Mouse (Mus musculus): ENCODE measurements around the gene Prrg1. TPM values are rescaled to one million over a fixed set of nuclear protein-coding genes. Genes with fewer than 3 reads are reported as not detected.
"Not testable (repeated sequence)": the region's sequence is repeated elsewhere in the genome, so short reads cannot be mapped to it uniquely, and the experiment has no call there.

Prrg1 gene
- total and polyA plus RNA-seq, 3 experiments, result 0.16 TPM; not detected in 2

DNA sequence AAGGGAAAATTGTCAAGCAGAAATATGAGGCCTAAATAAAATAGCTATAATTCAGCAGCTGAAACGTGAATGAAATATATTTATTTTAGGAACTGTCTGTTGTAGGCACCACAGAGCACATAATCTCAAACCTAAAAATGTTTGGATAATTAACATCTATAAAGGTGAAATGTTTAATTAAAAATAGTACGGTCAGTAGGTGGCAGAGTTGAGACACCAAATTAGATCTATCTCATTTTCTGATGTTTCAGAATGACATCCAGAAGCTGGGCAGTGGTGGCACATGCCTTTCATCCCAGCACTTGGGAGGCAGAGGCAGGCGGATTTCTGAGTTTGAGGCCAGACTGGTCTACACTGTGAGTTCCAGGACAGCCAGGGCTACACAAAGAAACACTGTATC, 104.0 kb downstream of the Prrg1 start:
- Histone ChIP-seq H3K4me3 (ENCODE audit: low read depth, low read length) (no peak overlapping the region), H3K4me1 (ENCODE audit: insufficient read depth, low read depth, low read length) (no peaks in the 10 kb centered on the region), H3K27me3 (ENCODE audit: insufficient read depth, low read length) (no peaks in the 10 kb centered on the region), H3K9me3 (replicated peaks) (no peaks in the 10 kb centered on the region), H3K36me3 (replicated peaks) (no peaks in the 10 kb centered on the region)
- DNase-seq (ENCODE audit: low spot score) (no peak), ATAC-seq (ENCODE audit: extremely low read depth, insufficient number of reproducible peaks, low FRiP score, poor library complexity, severe bottlenecking) (no peak)
- TF ChIP-seq TAL1 (conservative IDR thresholded peaks at IDR 0.05; ENCODE audit: low read depth, low read length) (no peak), POLR2AphosphoS5 (IDR thresholded peaks at IDR 0.05; ENCODE audit: insufficient replicate concordance, low read depth, low read length) (no peak), GATA2 (IDR thresholded peaks at IDR 0.05; ENCODE audit: borderline replicate concordance, low read depth, low read length) (no peak), CTCF (IDR thresholded peaks at IDR 0.05; ENCODE audit: low read depth, low read length) (no peak), GATA1 (IDR thresholded peaks at IDR 0.05; ENCODE audit: borderline replicate concordance, low read length) (no peak)

DNA sequence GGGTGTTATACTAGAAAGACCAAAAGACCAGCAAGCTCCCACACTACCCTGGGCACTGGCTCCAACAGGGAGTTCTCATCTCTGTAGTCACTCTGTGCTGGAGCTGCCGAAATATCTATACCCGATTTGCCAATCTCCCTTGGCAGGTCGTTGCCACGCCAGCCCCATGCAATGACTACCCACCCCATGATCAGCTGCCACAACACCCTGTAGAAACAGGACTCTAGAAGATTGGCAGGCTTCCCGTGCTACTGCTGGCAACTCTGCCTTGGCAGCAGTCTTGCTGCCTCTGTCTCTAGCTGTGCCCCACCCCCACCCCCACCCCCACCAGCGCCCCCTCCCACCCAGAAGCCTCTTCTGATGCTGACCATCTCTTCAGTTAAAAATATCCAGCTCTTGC, 149.3 kb downstream of the Prrg1 start:
- ATAC-seq (ENCODE audit: extremely low read depth, insufficient number of reproducible peaks, low FRiP score, poor library complexity, severe bottlenecking) (no peak), DNase-seq (ENCODE audit: low spot score) (no peak)
- Histone ChIP-seq H3K9me3 (replicated peaks) (no peaks in the 10 kb centered on the region), H3K27me3 (ENCODE audit: insufficient read depth, low read length) (no peaks in the 10 kb centered on the region), H3K36me3 (replicated peaks) (no peaks in the 10 kb centered on the region), H3K4me1 (ENCODE audit: insufficient read depth, low read depth, low read length) (no peaks in the 10 kb centered on the region), H3K4me3 (ENCODE audit: low read depth, low read length) (no peak overlapping the region)
- TF ChIP-seq GATA2 (IDR thresholded peaks at IDR 0.05; ENCODE audit: borderline replicate concordance, low read depth, low read length) (no peak), POLR2AphosphoS5 (IDR thresholded peaks at IDR 0.05; ENCODE audit: insufficient replicate concordance, low read depth, low read length) (no peak), GATA1 (IDR thresholded peaks at IDR 0.05; ENCODE audit: borderline replicate concordance, low read length) (no peak)

DNA sequence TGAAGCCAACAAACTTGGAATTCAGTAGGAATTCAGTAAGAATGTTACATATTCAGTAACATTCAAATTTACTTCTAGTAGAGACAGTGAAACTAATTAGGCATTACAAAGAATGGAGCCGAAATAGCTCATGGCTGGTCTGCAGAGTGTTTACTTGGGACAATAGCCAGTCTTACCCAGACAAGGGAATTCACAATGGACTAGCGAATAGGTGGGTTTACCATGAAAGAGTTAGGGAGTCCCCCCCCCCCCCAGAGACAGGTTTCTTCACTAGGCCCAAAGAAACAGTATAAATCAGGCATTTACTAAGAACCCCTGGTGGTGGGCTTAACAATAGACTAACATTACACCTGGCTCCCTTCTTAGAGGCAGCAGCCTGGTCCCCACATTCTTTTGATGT, 180.3 kb downstream of the Prrg1 start:
- ATAC-seq (ENCODE audit: extremely low read depth, insufficient number of reproducible peaks, low FRiP score, poor library complexity, severe bottlenecking); H3K27me3 ChIP-seq (ENCODE audit: insufficient read depth, low read length); H3K4me3 ChIP-seq (ENCODE audit: low read depth, low read length); H3K4me1 ChIP-seq (ENCODE audit: insufficient read depth, low read depth, low read length); H3K36me3 ChIP-seq (replicated peaks); DNase-seq (ENCODE audit: low spot score); H3K9me3 ChIP-seq (replicated peaks): not testable (repeated sequence)

Other genes starting within 250 kb of the Prrg1 start
- gene 4930480E11Rik, start 214.3 kb downstream of the Prrg1 start, total RNA-seq (2014; fragmentation: Nextera tagmentation), result not detected in 2 replicates
- not detected in 2 replicates for gene 4930480E11Rik, start 214.3 kb downstream of the Prrg1 start, total RNA-seq (2017)
- not detected in 2 replicates for gene 4930480E11Rik, start 214.3 kb downstream of the Prrg1 start, polyA plus RNA-seq (2012)
- not detected in 2 replicates for gene Fam47c, start 153.9 kb upstream of the Prrg1 start, total RNA-seq (2014; fragmentation: Nextera tagmentation)
- gene Fam47c, start 153.9 kb upstream of the Prrg1 start, total RNA-seq (2017), result not detected in 2 replicates
- not detected in 2 replicates for gene Fam47c, start 153.9 kb upstream of the Prrg1 start, polyA plus RNA-seq (2012)